Mouse (Mus musculus) myocyte (in vitro differentiated cells): ENCODE measurements around the gene Ms4a1. TPM values are rescaled to one million over a fixed set of nuclear protein-coding genes. Genes with fewer than 3 reads are reported as not detected.

ENCODE experiments used
- H3K27me3 ChIP-seq: one replicate; pipeline ENCODE4 v1.6.1; 2011; ENCODE audit not compliant: control insufficient read depth, insufficient read depth, insufficient read length
- H3K36me3 ChIP-seq: one replicate; pipeline ENCODE4 v1.6.1; 2011; ENCODE audit not compliant: control insufficient read depth, insufficient read depth
- H3K4me2 ChIP-seq: one replicate; pipeline ENCODE4 v1.6.1; 2011; ENCODE audit warnings: low read depth, control low read depth
- H3K4me3 ChIP-seq: one replicate; pipeline ENCODE4 v1.5.1; 2011; ENCODE audit warnings: mild to moderate bottlenecking, control low read depth, moderate library complexity
- H3K79me2 ChIP-seq: one replicate; pipeline ENCODE4 v1.6.1; 2011; ENCODE audit not compliant: control insufficient read depth, insufficient read depth
- H3ac ChIP-seq: one replicate; pipeline ENCODE4 v1.6.1; 2011; ENCODE audit not compliant: control insufficient read depth, insufficient read length
- CEBPB ChIP-seq: IDR thresholded peaks from 2 replicates; pipeline ENCODE4 v1.6.1; 2011; ENCODE audit warnings: mild to moderate bottlenecking, moderate library complexity; ENCODE audit not compliant: poor library complexity, insufficient read depth, severe bottlenecking
- E2F4 ChIP-seq: IDR thresholded peaks from one replicate; pipeline ENCODE4 v1.6.1; 2011; ENCODE audit warnings: mild to moderate bottlenecking, control low read depth, moderate library complexity; ENCODE audit not compliant: insufficient read depth
- MAX ChIP-seq: IDR thresholded peaks from one replicate; pipeline ENCODE4 v1.6.1; 2011; ENCODE audit warnings: low read depth, mild to moderate bottlenecking, control low read depth
- MYOD1 ChIP-seq, 3 experiments: IDR thresholded peaks; one replicate each; pipeline ENCODE4 v1.6.1; 2011; ENCODE audit warnings: control low read depth in 2 of 3, low read depth in 2 of 3, mild to moderate bottlenecking in 2 of 3, moderate library complexity in 1 of 3; ENCODE audit not compliant: insufficient read length in 2 of 3, control insufficient read depth in 1 of 3
- MYOG ChIP-seq, 3 experiments: IDR thresholded peaks; one replicate each; pipeline ENCODE4 v1.6.1; 2011; ENCODE audit warnings: control low read depth in 2 of 3, low read depth in 2 of 3, mild to moderate bottlenecking in 2 of 3; ENCODE audit not compliant: insufficient read length in 2 of 3, control insufficient read depth in 1 of 3, insufficient read depth in 1 of 3
- POLR2A ChIP-seq: IDR thresholded peaks from one replicate; pipeline ENCODE4 v1.6.1; 2011; ENCODE audit warnings: low read depth, mild to moderate bottlenecking, control low read depth, moderate library complexity; ENCODE audit not compliant: insufficient read length
- POLR2AphosphoS2 ChIP-seq: IDR thresholded peaks from one replicate; pipeline ENCODE4 v1.6.1; 2011; ENCODE audit warnings: low read depth, control low read depth; ENCODE audit not compliant: insufficient read length
- REST ChIP-seq: IDR thresholded peaks from one replicate; pipeline ENCODE4 v1.6.1; 2011; ENCODE audit warnings: mild to moderate bottlenecking, control low read depth, moderate library complexity; ENCODE audit not compliant: insufficient read depth, insufficient read length
- SRF ChIP-seq: IDR thresholded peaks from one replicate; pipeline ENCODE4 v1.6.1; 2011; ENCODE audit warnings: low read depth; ENCODE audit not compliant: control insufficient read depth, insufficient read length
- TCF12 ChIP-seq: IDR thresholded peaks from one replicate; pipeline ENCODE4 v1.6.1; 2011; ENCODE audit warnings: mild to moderate bottlenecking, control low read depth; ENCODE audit not compliant: poor library complexity, insufficient read depth, severe bottlenecking
- TCF3 ChIP-seq: IDR thresholded peaks from one replicate; pipeline ENCODE4 v1.6.1; 2011; ENCODE audit warnings: low read depth, control low read depth; ENCODE audit not compliant: insufficient read length
- USF1 ChIP-seq: IDR thresholded peaks from one replicate; pipeline ENCODE4 v1.6.1; 2011; ENCODE audit warnings: low read depth, mild to moderate bottlenecking, control low read depth, moderate library complexity
- polyA plus RNA-seq: library from polyadenylated mRNA; unstranded; fragments of >200 nt; fragmentation: generic; extraction: Trizol; gene quantifications from one replicate; pipeline ENCODE4 v1.2.1, GENCODE M21; 2012; ENCODE audit warnings: missing spikeins

The Ms4a1 gene
- polyA plus RNA-seq, 1 experiment: not detected

DNA sequence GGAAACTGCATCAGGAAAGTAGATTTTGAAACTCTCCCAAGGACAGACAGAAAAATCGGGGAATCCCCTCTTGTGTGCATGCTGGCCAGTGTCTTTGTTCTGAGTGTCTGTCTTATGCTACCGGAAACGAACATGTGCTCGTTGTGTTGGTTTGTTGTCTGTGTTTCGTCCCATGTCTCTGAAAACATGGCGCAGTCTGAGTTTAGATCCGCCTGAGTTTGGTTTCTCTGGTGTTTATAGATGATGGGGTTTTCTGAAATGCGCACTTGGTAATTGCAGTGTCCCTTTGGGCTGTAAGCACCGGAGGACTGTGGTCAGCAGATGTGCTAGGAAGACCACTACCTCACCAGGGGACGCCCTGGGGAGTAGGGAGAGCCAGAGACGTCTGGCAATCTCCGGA, 26.9 kb upstream of the Ms4a1 start:
- H3K36me3 ChIP-seq: no peaks in the 10 kb centered on the region
- H3K27me3 ChIP-seq: no peaks in the 10 kb centered on the region
- TF ChIP-seq MYOG (IDR thresholded peaks at IDR 0.05; ENCODE audit: control insufficient read depth in 1 of 3, insufficient read depth in 1 of 3, insufficient read length in 2 of 3, low read depth in 2 of 3) (no peak), MAX (no peak), REST (no peak), TCF3 (no peak), E2F4 (no peak), SRF (no peak), CEBPB (no peak), USF1 (no peak), POLR2AphosphoS2 (no peak), MYOD1 (IDR thresholded peaks at IDR 0.05; ENCODE audit: control insufficient read depth in 1 of 3, insufficient read length in 2 of 3, low read depth in 2 of 3) (no peak)

DNA sequence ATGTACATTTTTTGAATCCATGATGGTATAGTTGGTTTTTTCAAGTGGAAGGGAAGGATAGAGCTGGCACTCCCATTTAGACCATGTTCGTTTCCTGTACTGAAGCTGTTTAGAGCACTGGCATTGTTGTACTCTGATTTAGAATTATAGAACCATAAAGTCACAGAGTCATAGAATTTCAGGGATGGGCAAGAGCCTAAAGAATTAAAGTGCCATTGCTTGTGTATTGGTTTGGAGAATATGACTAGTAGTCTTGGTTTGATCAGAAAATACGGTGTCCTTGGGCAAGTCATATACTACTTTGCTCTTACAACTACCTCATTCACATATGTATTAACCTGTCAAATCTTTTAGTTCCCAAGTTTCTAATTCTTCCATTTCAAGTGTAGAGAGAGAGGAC, 17.7 kb upstream of the Ms4a1 start, which contains the start of gene Ms4a5:
Gene Ms4a5, minus strand, starts transcription at position 101 of the 400 bp plus-strand sequence.
- no peak within 1 kb of the TSS for H3K4me2 ChIP-seq
- H3ac ChIP-seq: no peak within 1 kb of the TSS
- no peaks in the 10 kb centered on the region for H3K36me3 ChIP-seq
- no peak within 1 kb of the TSS for H3K4me3 ChIP-seq
- TF ChIP-seq TCF3: no peak
- no peak for TF ChIP-seq SRF
- TF ChIP-seq USF1: no peak
- no peak for TF ChIP-seq TCF12
- no peak for TF ChIP-seq REST
- no peak for TF ChIP-seq MAX
- TF ChIP-seq E2F4: no peak
- no peak for TF ChIP-seq POLR2AphosphoS2
- no peak for TF ChIP-seq CEBPB
- TF ChIP-seq MYOG (IDR thresholded peaks at IDR 0.05; ENCODE audit: control insufficient read depth in 1 of 3, insufficient read depth in 1 of 3, insufficient read length in 2 of 3, low read depth in 2 of 3): no peak
- TF ChIP-seq POLR2A: no peak
- TF ChIP-seq MYOD1 (IDR thresholded peaks at IDR 0.05; ENCODE audit: control insufficient read depth in 1 of 3, insufficient read length in 2 of 3, low read depth in 2 of 3): no peak
- no peaks in the 10 kb centered on the region for H3K27me3 ChIP-seq
- no peaks in the 10 kb centered on the region for H3K79me2 ChIP-seq

More for the DNA sequence above, 26.9 kb upstream of the Ms4a1 start:
- Histone ChIP-seq H3K4me2 (peak overlapping the region; percentile 62), H3ac (no peak overlapping the region), H3K4me3 (no peak overlapping the region), H3K79me2 (no peaks in the 10 kb centered on the region)

DNA sequence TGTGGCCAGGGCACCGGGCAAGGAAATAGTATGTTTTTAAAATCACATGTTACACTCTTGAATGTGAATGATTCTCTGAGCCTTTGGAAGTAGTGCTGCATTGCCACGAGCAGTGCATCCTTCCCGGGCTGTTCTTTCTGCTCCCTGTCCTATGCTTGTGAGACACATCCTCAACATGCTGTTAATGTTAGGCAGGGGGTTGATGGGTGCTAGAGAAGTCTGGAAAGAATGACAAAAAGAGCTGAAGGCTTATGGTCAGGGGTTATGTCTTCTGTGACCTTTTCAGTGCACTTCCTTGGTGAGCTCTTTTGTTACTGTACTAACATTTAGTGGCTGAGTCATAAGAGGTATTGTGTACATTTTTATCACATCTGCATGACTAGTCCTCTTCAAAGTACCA, 14.2 kb upstream of the Ms4a1 start:
- H3K27me3 ChIP-seq: no peaks in the 10 kb centered on the region
- no peak overlapping the region for H3ac ChIP-seq
- TF ChIP-seq E2F4 (no peak), MAX (no peak), SRF (no peak), REST (no peak), TCF12 (no peak)
- no peaks in the 10 kb centered on the region for H3K79me2 ChIP-seq
- H3K4me2 ChIP-seq: no peak overlapping the region
- H3K36me3 ChIP-seq: no peaks in the 10 kb centered on the region
- no peak overlapping the region for H3K4me3 ChIP-seq

DNA sequence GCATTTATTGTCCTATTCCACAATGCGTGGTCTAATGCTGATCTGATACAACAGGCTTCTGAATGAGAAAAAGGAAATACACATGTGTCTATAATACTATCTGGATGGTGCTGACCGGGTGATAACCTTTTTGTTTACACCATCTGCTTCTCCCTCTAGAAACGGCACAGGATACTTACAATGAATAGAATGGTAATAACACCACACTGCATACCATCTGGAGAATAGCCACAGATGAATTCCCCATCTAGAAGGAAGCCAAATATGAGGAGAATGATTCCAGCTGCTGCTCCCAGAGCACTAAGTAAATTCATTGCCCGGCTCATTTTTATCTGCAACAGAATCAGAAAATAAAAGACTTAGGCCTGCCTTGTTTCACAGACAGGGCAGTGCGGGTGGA, 10.4 kb upstream of the Ms4a1 start:
- Histone ChIP-seq H3K4me2 (no peak overlapping the region), H3K4me3 (no peak overlapping the region), H3ac (no peak overlapping the region), H3K79me2 (no peaks in the 10 kb centered on the region), H3K36me3 (no peaks in the 10 kb centered on the region), H3K27me3 (no peaks in the 10 kb centered on the region)
- no peak for TF ChIP-seq SRF
- TF ChIP-seq CEBPB: no peak
- TF ChIP-seq MYOD1 (IDR thresholded peaks at IDR 0.05; ENCODE audit: control insufficient read depth in 1 of 3, insufficient read length in 2 of 3, low read depth in 2 of 3): no peak
- TF ChIP-seq TCF12: no peak
- no peak for TF ChIP-seq MYOG (IDR thresholded peaks at IDR 0.05; ENCODE audit: control insufficient read depth in 1 of 3, insufficient read depth in 1 of 3, insufficient read length in 2 of 3, low read depth in 2 of 3)
- TF ChIP-seq TCF3: no peak
- no peak for TF ChIP-seq POLR2A
- no peak for TF ChIP-seq POLR2AphosphoS2
- no peak for TF ChIP-seq USF1
- no peak for TF ChIP-seq MAX
- TF ChIP-seq REST: no peak
- no peak for TF ChIP-seq E2F4

DNA sequence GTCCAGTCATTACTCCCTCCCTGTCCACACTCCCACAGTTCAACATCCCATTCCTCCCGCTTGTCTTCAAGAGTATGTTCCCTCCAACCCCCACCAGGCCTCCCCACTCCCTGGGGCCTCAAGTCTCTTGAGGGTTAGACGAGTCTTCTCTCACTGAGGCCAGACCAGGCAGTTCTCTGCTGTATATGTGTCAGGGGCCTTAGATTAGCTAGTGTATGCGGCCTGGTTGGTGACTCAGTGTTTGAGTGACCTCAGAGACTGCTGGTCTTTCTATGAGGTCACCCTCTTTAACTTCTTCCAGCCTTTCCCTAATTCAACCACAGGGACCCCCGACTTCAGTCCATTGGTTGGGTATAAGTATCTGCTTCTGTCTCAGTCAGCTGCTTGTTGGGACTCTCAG, 915 bp upstream of the Ms4a1 start:
- Histone ChIP-seq H3K27me3 (no peaks in the 10 kb centered on the region), H3K79me2 (no peaks in the 10 kb centered on the region), H3K4me3 (no peak overlapping the region), H3ac (no peak overlapping the region), H3K36me3 (no peaks in the 10 kb centered on the region), H3K4me2 (no peak overlapping the region)
- TF ChIP-seq MYOD1 (IDR thresholded peaks at IDR 0.05; ENCODE audit: control insufficient read depth in 1 of 3, insufficient read length in 2 of 3, low read depth in 2 of 3) (no peak), TCF12 (no peak), CEBPB (no peak), REST (no peak), POLR2AphosphoS2 (no peak), MAX (no peak), SRF (no peak), E2F4 (no peak), POLR2A (no peak), TCF3 (no peak), USF1 (no peak), MYOG (IDR thresholded peaks at IDR 0.05; ENCODE audit: control insufficient read depth in 1 of 3, insufficient read depth in 1 of 3, insufficient read length in 2 of 3, low read depth in 2 of 3) (no peak)
